Mouse (Mus musculus) myocyte (in vitro differentiated cells): ENCODE results near the gene Lrrc20.

Source experiments
- CEBPB ChIP-seq: IDR thresholded peaks from 2 replicates; pipeline ENCODE4 v1.6.1; 2011; ENCODE audit warnings: mild to moderate bottlenecking, moderate library complexity; ENCODE audit not compliant: poor library complexity, insufficient read depth, severe bottlenecking
- MAX ChIP-seq: IDR thresholded peaks from one replicate; pipeline ENCODE4 v1.6.1; 2011; ENCODE audit warnings: low read depth, mild to moderate bottlenecking, control low read depth
- MYOG ChIP-seq, 3 experiments: IDR thresholded peaks; one replicate each; pipeline ENCODE4 v1.6.1; 2011; ENCODE audit warnings: control low read depth in 2 of 3, low read depth in 2 of 3, mild to moderate bottlenecking in 2 of 3; ENCODE audit not compliant: insufficient read length in 2 of 3, control insufficient read depth in 1 of 3, insufficient read depth in 1 of 3
- POLR2A ChIP-seq: IDR thresholded peaks from one replicate; pipeline ENCODE4 v1.6.1; 2011; ENCODE audit warnings: low read depth, mild to moderate bottlenecking, control low read depth, moderate library complexity; ENCODE audit not compliant: insufficient read length
- POLR2AphosphoS2 ChIP-seq: IDR thresholded peaks from one replicate; pipeline ENCODE4 v1.6.1; 2011; ENCODE audit warnings: low read depth, control low read depth; ENCODE audit not compliant: insufficient read length
- REST ChIP-seq: IDR thresholded peaks from one replicate; pipeline ENCODE4 v1.6.1; 2011; ENCODE audit warnings: mild to moderate bottlenecking, control low read depth, moderate library complexity; ENCODE audit not compliant: insufficient read depth, insufficient read length
- SRF ChIP-seq: IDR thresholded peaks from one replicate; pipeline ENCODE4 v1.6.1; 2011; ENCODE audit warnings: low read depth; ENCODE audit not compliant: control insufficient read depth, insufficient read length
- TCF3 ChIP-seq: IDR thresholded peaks from one replicate; pipeline ENCODE4 v1.6.1; 2011; ENCODE audit warnings: low read depth, control low read depth; ENCODE audit not compliant: insufficient read length
- USF1 ChIP-seq: IDR thresholded peaks from one replicate; pipeline ENCODE4 v1.6.1; 2011; ENCODE audit warnings: low read depth, mild to moderate bottlenecking, control low read depth, moderate library complexity

GRCm38 (mm10) chr10:61627938-61628250 lies 152.3 kb downstream of the Lrrc20 start:
- no peak for TF ChIP-seq POLR2A
- TF ChIP-seq SRF: no peak
- TF ChIP-seq TCF3: no peak
- no peak for TF ChIP-seq USF1
- TF ChIP-seq POLR2AphosphoS2: no peak
- TF ChIP-seq REST: no peak
- no peak for TF ChIP-seq MAX
- TF ChIP-seq CEBPB: no peak
- TF ChIP-seq MYOG (IDR thresholded peaks at IDR 0.05; ENCODE audit: control insufficient read depth in 1 of 3, insufficient read depth in 1 of 3, insufficient read length in 2 of 3, low read depth in 2 of 3): no peak
